Mouse (Mus musculus) cerebellum, adult (tissue): ENCODE results near the gene Filip1l.
"Not testable (repeated sequence)": the region's sequence is repeated elsewhere in the genome, so short reads cannot be mapped to it uniquely, and the experiment has no call there.

ENCODE experiments used
- ATAC-seq: cut with Nextera tagmentation; 2 replicates; pipeline ENCODE4 v1.9.2; 2017; ENCODE audit warnings: mild to moderate bottlenecking, moderate library complexity, mixed read lengths; ENCODE audit not compliant: insufficient number of reproducible peaks, low FRiP score, low TSS enrichment

Gene Filip1l

GRCm38 (mm10) chr16:57349689-57350088, 3.2 kb upstream of the Filip1l start:
- ATAC-seq = no peak

GRCm38 (mm10) chr16:57353166-57353721, 351 bp downstream of the Filip1l start:
- ATAC-seq = no peak

GRCm38 (mm10) chr16:57353932-57354331, 1.0 kb downstream of the Filip1l start:
- ATAC-seq = no peak

DNA sequence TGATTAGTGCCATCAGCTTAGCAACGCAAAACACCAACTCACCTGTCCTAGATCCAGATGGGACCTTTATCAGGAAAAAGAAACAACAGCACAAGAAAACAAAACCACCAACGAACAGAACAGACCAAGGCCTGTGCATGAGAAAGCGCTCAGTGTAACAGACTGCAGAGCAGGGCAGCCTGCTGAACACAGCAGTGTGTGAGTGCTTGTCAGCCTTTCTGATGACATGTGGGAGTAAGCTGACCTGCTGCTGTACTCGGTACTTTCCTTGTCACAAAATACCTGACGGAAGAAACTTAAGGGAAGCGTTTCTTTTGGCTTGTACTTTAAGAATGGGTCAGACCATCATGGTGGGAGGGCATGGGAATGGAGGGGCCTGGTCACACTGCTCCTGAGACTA, 3.6 kb downstream of the Filip1l start:
- ATAC-seq = no peak

DNA sequence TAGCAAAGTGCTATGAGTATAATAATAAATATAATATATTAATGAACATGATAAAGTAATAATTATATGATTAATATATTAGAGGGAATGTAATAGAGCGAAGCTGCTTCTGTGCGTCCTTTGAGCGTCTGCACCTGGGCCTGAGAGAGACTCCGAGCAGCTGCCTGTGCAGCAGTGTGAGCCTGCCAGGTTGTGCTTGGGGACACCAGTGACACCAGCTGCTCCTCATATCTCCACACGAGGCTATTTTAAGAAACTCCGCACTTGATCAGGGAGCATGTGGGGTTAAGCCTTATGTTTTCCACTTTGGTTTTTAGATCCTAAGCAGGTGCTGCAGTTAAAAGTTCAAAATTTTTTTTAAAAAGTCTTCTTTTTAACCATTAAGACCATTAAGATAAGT, 4.1 kb downstream of the Filip1l start:
- no peak for ATAC-seq

DNA sequence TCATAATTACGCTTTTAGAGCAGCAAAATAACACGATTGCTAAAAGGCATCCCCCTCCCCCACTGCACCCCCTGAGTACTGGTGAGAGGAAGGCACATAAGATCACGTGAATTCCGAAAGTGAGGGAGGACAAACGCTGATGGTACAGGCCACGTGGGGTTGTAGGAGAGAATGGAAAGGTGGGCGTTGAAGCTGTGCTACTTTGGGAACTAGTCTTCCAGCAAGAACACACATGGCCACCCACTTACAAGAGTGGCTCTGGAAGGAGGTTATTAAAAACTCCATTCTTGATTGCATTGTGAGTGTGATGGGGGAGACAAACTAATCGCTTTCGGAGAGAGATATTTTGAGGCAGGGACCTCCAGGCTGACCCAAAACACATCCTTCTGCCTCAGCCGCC, 6.4 kb downstream of the Filip1l start:
- ATAC-seq = no peak

- no peak for ATAC-seq
Observed at GRCm38 (mm10) chr16:57360785-57361184, 7.9 kb downstream of the Filip1l start.

DNA sequence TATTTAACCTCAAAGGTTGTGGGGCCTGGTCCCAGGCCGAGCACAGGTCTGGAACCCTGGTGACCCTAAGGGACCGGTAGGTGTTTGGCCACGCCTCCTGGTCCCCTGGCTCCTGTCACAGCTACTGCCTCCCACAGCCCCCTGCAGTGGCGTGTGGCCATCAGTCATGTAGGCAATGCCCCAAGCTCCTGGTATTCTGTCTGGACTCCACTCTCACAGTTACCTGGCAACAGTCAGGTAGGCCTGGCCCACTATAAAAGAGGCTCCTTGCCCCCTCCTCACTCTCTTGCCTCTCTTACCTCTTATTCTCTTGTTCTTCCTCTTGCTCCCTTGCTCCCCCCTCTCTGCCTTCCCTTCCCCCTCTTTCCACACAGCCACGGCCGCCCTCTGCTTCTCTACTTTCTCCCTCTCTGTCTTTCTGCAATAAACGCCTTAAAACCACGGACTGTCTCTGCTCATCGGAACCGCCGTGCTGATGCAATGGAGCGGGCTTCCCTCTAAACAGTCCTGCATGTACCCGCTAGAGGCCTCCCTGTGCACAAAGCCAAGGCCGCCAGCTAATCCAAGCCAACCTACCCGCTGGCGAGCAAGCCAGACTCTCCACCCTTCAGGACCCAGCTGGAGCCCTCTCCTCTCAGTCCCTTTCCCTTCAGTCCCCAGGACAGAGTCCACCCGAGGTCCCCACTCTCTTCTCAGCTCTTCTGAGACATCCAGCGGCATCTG, 9.9 kb downstream of the Filip1l start:
- ATAC-seq = peak; percentile 69

- no peak for ATAC-seq
Observed at GRCm38 (mm10) chr16:57364498-57364897, 11.6 kb downstream of the Filip1l start.

DNA sequence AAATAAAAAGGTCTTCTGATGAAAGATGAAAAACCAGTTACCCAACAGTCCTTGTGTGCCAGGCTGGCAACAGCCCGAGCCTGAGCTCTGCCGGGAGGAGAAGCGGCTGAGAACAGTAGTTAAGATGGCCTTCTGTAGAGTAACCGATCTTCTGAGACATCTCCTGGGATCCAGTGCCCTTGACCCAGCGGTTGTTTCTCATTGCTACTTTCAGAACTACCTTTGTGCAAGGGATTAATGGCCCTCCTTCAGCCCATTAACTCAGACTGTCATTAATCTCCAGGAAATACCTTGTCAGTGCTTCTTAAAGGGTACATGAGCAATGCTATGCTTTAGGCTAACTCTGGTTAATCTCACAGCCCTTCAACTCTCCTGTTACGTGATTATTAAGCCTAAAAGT, 13.2 kb downstream of the Filip1l start:
- no peak for ATAC-seq

- no peak for ATAC-seq
Observed at GRCm38 (mm10) chr16:57366941-57367694, 14.2 kb downstream of the Filip1l start.

GRCm38 (mm10) chr16:57369846-57370496, 17.1 kb downstream of the Filip1l start:
- ATAC-seq = no peak

DNA sequence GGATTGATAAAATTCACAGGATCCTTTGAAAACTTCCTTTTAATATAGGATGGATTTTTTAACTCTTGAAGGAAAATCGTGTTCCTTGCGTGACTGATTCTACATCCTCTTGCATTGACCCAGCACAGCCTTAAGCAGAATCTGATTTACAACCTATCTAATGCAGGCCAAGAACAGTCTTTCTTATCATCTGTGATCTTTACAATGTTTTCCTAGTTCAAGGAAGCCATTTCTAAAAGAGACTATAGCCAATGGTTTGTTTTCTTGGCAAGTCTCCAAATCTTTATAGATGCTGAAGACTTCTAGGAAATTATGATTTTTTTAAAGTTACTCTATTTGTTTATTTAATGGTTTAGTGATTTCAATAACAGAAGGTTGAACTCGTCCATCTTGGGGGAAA, 19.3 kb downstream of the Filip1l start:
- no peak for ATAC-seq

GRCm38 (mm10) chr16:57375248-57375837, 22.4 kb downstream of the Filip1l start:
- no peak for ATAC-seq

DNA sequence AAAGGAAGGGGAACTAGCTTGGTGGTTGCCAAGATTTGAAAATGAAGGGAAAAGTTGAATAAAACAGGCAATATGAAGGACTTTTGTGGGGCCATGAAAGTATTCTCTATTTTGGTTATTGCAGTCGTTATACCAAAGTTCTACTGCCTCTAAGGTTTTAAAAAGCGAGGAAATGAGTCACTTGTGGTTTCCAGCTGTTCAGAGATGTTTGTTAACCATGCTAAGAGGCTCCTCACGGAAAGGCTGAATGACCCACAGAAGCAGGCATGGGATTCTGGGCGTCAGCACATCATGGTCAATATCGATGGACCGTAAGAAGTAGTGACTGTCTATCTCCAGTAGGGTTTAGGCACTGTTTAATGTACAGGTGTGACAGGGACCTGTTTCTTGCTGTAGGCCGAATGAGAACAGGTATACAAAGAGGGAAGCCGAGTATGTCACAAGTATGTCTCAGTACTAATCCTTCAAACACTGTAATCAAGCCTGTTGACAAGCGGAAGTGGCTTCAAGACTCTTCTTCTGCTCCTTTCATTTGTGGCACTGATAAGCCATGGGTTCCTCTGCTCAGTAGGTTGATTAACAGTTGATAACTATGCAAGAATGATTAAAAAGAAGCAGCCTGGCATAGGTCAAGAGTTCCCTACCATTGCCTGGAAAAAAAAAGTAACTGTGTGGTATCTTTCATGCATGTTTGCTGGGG, 25.9 kb downstream of the Filip1l start:
- ATAC-seq = no peak

- ATAC-seq = no peak
Observed at GRCm38 (mm10) chr16:57383266-57383971, 30.5 kb downstream of the Filip1l start.

DNA sequence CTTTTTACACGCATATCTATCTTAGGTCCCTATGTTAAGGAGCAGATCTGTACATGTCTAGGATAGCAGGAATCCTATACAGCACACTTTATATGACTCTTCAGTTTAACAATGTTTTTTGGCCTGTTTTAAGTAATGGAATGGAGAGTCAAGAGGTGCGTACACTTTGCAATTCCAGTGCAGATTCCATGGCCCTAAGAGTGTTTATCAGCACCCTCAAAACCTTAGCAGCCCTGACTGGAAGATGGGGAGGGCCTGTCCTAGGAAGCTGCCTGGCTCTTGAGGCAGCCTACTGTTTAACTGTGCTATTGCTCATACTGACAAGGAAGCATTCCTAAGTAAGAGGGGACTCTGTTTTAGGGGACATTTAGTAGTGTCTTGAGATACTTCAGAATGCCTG, 31.4 kb downstream of the Filip1l start:
- ATAC-seq = no peak

- no peak for ATAC-seq
Observed at GRCm38 (mm10) chr16:57389566-57390251, 36.8 kb downstream of the Filip1l start.

DNA sequence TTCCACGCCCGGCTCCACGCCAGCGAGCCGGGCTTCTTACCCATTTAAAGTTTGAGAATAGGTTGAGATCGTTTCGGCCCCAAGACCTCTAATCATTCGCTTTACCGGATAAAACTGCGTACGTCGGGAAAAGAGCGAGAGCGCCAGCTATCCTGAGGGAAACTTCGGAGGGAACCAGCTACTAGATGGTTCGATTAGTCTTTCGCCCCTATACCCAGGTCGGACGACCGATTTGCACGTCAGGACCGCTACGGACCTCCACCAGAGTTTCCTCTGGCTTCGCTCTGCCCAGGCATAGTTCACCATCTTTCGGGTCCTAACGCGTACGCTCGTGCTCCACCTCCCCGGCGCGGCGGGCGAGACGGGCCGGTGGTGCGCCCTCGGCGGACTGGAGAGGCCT, 38.3 kb downstream of the Filip1l start:
- not testable (repeated sequence) for ATAC-seq
